Mouse (Mus musculus) spleen, adult 2 months (tissue): ENCODE data around the gene Elf2.

Experiments used
- CTCF ChIP-seq: fragments of 200-500 bp; IDR thresholded peaks from 2 replicates; pipeline ENCODE4 v1.5.1; 2011; ENCODE audit warnings: mild to moderate bottlenecking, inconsistent platforms; ENCODE audit not compliant: insufficient read depth, insufficient read length, insufficient replicate concordance; ENCODE audit errors: extremely low read depth
- POLR2A ChIP-seq: fragments of 200-500 bp; IDR thresholded peaks from 2 replicates; pipeline ENCODE4 v1.6.1; 2011; ENCODE audit warnings: low read depth, low read length, inconsistent platforms

GRCm38 (mm10) chr3:51322326-51322725 lies 18.1 kb downstream of the Elf2 start:
- TF ChIP-seq CTCF (no peak), POLR2A (no peak)
